Mouse (Mus musculus) adrenal gland, postnatal 25 days (tissue): Measurements from ENCODE around the gene Ctnnd1. TPM values are rescaled to one million over a fixed set of nuclear protein-coding genes. Genes with fewer than 3 reads are reported as not detected.

Source experiments
- DNase-seq: peaks from one replicate; pipeline ENCODE4 v3.0.0; 2021; ENCODE audit warnings: mixed read lengths
- total RNA-seq: library from RNA; stranded (reverse); gene quantifications from 2 replicates; pipeline ENCODE4 v1.2.3, GENCODE M21; 2021

Gene Ctnnd1
- total RNA-seq, 1 experiment from 2014 or later: 154 TPM

DNA sequence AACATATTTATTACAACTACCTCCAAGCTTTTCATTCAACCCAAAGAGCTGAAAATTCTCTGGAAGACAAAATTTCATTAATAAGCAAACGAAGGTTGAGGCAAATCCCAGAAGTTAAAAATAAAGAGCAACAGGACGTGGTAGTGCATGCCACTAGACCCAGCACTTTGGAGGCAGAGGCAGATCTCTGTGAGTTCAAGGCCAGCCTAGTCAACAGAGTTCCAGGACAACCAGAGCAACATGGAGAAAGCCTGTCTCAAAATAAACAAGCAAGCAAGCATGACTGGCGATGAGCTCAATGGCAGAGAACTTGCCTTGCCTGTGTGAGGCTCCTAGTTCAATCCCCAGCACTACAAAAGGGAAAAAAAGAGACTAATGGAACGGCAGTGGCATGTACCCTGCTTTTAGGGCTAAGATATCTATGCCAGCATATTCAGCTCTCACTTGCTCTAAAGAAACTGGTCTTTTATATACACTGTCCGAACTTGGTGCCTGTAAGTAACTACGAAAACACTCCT, 3.5 kb downstream of the Ctnnd1 start:
- DNase-seq: no peak

DNA sequence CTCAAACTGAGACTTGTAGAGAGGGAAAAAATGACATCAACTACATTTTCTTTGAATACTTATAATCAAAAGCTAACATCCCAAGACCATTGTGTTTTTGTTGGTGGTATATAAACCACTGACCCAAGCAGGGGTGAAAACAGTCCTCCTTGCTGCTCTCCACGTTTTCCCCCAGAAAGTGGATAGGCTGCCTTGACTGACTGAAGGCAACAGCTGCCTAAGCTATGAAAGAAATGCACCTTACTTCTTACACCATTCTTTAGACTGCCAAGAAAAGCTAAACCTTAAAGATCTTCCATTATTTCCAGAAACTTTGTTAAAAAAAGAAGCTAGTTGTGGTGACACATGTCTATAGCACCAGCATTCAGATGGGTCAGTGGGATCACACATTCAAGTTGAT, 4.4 kb downstream of the Ctnnd1 start:
- DNase-seq: no peak

DNA sequence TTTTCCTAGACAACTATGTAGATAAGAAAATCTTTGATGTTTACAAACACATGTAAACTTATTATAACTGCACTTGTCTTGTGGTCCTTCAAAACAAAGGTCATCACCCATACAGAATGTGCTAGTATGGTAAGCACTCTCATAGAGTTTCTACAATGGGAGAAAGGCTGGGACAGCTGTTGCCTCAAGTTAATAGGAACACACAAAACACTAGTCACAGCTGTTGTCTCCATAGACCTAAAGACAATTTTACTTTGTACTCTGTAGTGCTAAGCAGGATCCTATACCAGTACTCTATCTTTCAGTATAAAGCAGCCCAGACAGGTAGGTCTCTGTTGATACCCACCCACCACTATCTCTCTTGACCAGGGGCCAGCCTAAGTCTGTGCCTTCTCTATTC, 9.7 kb downstream of the Ctnnd1 start:
- DNase-seq: no peak

- DNase-seq: no peak
Measured at GRCm38 (mm10) chr2:84638428-84639220, 11.9 kb downstream of the Ctnnd1 start.

- DNase-seq: no peak
Measured at GRCm38 (mm10) chr2:84637452-84638165, 13.0 kb downstream of the Ctnnd1 start.

DNA sequence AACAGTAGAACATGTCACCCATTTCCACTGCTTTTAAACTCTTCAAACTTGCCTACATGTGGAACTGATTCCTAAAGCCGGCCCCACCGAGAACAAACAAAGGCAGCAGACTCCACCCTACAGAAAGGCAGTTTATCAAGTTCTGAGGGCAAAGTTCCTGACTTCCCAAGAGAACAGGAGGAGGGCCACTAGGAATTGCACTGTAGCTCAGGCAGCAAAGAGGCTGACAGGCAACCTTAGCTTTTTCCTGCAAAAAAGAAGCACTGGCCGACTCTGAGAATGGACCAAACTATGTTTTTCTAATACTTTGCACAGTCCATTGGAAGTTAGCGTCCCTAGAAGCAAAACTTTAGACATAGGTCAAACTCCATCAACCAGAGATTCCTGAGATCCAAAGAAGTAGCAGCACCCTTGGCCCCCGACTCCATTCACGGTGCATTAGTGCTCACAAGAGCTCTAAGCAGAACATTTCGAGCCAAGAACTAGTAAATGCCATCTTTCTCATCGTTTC, 14.3 kb downstream of the Ctnnd1 start:
- no peak for DNase-seq

DNA sequence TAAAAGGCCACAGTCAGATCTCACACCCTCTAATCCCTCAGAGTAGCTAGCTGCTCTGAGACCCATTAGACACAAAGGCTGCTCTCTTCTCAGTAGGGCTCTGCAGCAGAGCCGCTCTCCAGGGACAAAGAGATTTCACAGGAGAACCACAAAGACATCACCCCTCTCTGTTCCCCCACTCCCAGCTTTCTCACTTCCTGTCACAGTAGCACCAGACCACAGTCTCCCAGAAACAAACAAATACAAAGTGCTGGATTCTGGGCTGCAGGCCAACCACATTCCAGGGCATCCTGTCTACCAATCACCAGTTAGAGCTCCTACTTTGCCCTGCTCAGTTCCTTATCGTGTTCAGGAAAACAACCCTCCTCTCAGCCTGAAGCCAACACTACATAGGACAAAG, 15.0 kb downstream of the Ctnnd1 start:
- DNase-seq: peak; percentile 81

DNA sequence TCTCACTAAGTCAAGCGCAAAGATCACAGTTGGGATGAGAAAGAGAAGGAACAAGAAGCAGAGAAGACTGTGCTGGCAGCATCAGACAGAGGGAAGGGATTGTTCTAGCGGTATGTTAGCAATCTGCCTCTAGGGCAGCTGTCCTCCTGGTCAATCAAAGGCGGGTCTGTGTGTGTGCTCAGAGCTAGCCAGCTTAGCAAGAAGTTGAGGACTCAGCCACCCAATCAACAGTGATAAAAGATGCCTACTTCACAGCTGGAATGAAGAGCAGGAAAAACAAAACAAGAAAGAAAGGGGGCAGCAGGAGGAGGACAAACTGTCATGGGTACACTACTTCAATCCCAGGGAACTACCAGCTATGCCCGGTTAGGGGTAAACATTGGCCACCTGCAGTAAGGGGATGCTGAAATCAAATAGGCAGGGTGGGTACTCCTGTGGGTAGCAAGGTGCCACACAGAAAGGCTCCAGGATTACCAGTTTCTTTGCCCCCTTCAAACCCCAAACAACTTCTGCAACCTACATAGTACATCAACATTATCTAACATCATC, 15.6 kb downstream of the Ctnnd1 start:
- DNase-seq: no peak

DNA sequence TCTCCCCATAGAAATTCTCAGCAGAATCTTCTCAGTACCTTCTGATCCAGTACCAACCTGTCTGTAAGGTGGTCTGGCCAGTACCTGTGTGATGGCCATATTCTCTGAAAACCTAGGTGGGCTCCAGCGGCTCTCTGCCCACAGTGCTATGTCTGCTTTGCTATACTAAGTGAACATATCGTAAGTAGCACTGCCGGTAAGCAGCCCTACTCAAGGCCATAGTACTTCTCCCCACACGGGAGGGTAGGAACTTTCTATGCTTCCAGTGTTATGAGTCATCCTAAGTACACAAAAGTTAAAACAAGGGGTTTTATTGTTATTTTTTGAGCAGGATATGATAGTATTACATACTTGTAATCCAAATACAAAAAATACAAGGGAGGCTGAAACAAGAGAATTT, 16.6 kb downstream of the Ctnnd1 start:
- no peak for DNase-seq

DNA sequence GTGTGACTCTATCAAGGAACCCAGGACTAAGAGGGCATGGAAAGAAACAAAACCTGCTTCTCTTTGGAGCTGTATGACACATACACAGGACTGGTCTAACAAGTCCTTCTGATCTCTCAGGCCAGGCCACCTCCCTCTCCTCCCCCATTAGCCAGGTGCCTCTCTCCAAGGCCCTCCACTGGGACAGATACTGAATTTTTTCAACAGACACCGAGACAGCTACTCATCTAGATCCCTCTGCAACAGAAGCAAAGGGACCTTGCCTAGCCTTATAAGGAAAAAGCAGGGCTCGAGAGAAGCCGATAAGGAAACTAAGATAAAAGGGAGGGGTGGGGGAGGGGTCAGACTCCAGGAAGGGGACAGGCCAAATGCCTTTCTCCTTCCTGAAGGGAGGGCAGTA, 17.6 kb downstream of the Ctnnd1 start:
- DNase-seq: no peak

- DNase-seq: no peak
Measured at GRCm38 (mm10) chr2:84632001-84632400, 18.6 kb downstream of the Ctnnd1 start.

GRCm38 (mm10) chr2:84627036-84627435, 23.5 kb downstream of the Ctnnd1 start:
- no peak for DNase-seq

DNA sequence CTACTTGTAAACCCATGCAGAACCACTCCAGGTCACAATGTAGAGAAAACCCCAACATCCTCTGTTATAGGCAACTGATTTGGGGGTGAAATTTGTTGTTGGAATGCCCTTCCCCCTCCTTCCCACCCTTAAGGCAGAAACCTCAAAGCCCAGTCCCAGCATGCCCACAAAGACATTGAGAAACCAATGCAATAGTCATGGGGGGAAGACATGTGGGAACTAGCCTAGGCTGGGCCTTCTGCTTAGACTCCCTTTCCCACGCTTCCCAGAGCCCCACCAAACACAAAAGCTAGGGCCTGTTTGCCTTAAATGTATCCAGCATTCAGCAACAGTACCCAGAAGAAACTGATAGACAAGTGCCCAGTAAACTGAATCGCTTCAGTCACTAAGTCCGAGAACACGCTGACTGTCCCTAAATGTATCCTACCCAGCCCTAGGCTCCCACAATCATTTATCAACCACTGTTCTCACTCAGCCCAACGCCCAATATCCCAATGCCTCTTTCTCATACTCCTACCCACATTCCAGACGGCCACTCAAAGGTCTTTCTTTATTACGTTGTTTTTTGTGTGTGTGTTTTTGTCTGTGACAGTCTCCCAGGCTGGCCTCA, 24.1 kb downstream of the Ctnnd1 start:
- no peak for DNase-seq

- no peak for DNase-seq
Measured at GRCm38 (mm10) chr2:84624201-84624600, 26.4 kb downstream of the Ctnnd1 start.

DNA sequence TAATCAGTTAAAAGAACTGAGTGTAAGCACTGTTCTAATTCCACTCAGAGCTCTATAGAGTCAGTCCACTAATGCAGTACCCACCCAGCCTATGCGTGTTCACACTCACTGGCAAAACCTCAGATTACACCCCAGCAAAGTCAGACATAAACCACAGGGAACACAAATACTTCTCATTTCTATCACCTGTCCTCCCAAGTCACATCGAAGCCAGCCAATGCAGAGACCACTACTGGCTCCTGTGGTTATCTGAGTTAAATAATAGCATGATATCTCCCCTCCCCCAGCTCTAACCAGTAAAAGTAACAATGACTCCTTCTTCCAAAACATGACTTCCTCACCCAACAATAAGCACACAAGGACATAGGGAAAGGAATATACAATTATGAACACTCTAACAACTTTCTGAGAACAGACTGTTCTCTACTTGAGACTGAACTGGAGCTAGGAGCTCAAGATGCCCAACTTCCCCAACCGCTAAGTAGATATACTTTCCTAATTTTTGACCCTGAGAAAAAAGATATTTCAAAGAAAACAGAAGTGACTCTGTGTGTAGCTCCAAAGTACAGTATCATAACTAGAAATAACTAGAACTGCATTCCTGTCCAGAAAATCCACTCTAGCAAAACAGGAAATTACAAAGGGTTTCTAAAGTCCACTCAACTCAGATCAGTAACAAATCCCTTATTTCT, 27.0 kb downstream of the Ctnnd1 start:
- DNase-seq: no peak

GRCm38 (mm10) chr2:84622668-84623067, 27.9 kb downstream of the Ctnnd1 start:
- DNase-seq: no peak

DNA sequence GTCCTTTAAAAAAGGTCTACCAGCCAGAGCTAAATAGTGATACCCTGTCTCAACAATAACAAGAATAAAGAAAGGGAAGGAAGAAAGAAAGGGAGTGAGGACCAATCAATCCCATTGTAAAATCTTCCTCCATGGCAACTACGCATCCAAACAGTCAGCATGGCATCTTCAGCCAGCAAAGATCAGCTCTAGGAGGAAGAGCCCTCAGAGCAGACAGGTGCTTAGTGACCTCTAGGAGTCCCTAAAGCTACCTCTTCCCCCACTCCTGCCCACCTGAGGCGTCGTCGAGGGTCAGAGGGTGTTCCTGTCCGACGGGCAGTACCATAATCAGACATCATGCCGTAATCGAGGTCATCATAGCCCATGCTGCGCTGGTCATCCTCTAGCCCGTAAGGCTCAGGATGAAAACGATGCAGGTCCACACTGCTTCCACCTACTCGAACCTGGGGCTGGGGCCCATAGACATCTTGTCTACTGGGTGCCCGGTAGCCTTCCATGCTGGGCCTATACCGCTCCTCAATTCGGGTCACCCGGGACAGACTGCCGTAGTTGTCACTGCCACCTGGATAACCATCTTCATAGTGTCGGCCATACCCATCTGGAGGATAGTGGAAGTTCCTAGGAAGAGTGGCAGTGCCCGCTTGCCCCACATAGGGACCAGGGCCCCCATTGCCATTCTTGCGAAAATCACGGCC, 30.8 kb downstream of the Ctnnd1 start:
- no peak for DNase-seq

- no peak for DNase-seq
Measured at GRCm38 (mm10) chr2:84618914-84619313, 31.7 kb downstream of the Ctnnd1 start.

DNA sequence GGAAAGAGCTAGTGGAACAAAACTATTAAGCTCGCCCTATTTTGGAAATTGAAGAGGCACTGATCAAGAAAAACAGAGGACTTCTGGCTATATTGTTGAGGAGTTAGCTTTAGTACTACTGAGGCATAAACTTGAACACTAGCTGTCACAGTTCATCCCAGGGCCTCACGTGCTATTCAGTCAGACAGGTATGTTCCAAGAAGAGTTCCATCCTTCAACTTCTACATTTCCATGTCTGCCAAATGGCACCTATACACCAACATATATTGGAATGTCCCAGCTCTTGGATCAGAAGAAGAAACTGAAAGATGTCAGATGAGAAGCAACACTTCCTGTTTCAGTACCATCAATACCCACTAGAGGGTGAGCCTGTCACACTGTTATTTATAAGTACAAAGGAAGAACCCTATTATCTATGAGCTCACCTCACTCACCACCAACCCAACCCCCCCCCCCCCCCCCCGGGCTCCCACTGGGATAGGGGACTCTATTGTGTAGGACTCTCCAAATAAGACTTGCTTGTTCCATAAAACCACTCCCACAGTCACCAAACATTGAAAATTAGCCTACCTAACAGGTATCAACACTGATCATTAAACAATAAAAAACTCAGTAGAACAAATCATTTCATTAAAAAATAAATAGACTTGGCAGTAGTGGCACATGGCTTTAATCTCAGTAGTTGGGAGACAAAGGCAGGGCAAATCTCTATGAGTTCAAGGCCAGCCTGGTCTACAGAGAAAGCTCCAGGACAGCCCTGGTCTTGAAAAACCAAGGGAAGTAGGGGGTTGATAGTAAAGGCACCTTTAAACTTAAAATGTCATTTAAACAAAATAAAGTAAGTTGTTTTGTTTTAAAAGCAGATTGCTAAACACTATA, 32.7 kb downstream of the Ctnnd1 start:
- DNase-seq: no peak

- no peak for DNase-seq
Measured at GRCm38 (mm10) chr2:84612764-84613163, 37.8 kb downstream of the Ctnnd1 start.
